Mouse (Mus musculus): ENCODE results near the gene Fpgs.

Fpgs gene

DNA sequence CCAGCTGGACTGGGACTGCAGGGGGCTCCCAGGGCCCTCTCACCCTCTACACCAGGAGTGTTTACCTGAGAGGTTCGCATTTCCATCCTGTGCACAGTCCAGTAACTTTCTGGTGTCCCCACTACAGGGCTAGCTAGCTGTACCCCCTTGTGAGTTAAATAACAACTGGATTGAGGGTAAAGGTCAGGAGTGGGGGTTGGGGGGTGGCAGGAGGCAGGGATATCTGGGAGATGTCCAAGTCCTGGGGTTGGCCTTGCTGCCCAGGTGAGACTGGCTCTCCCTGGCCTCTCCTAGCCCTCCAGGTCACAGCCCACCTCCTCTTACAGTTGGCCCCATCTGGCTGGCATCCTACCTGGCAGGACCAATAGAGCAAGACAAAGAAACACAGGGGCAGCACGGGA is at the start of gene Fpgs:
Fpgs (minus strand) TSS at position 125 of the 401 bp plus-strand sequence.
- no peak for DNase-seq (ENCODE audit: low spot score)

DNA sequence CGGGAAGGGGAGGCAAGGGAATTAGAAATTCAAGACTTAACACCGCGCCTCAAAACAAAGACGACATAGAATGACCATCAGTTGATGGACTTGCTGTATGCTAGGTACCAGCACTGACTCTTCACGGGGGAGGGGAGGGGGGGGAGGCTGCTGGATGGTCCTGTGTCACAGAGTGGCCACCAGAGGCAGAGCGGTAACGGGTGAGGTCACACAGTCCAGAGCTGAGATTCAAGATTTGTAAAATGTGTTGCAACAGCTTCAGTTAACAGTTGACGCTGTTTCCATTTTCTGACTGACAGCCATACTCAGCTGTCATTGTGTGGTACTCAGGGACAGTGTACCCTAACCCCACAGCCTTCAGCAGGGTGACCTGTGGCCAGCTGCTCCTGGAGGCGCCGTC is 48.2 kb upstream of the Fpgs start:
- DNase-seq (ENCODE audit: low spot score): peak; percentile 36

DNA sequence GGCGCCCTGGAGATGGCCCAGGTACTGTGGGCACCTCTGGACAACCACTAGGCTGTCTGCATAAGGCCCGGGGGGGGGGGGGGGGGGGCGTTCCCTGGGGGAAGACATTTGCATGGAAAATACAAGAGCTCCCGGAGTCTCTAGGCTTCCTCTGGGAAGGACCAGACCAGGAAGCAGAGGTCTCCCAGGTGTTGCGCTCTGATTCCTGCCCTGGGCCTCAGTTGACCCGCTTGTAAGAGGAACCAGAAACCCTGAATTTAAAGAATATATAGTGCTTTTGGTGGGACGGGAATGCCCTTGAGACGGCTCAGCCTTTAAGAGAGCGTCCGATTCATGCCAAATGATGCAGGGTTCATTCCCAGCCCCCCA is 47.7 kb upstream of the Fpgs start:
- DNase-seq (ENCODE audit: low spot score): no peak

DNA sequence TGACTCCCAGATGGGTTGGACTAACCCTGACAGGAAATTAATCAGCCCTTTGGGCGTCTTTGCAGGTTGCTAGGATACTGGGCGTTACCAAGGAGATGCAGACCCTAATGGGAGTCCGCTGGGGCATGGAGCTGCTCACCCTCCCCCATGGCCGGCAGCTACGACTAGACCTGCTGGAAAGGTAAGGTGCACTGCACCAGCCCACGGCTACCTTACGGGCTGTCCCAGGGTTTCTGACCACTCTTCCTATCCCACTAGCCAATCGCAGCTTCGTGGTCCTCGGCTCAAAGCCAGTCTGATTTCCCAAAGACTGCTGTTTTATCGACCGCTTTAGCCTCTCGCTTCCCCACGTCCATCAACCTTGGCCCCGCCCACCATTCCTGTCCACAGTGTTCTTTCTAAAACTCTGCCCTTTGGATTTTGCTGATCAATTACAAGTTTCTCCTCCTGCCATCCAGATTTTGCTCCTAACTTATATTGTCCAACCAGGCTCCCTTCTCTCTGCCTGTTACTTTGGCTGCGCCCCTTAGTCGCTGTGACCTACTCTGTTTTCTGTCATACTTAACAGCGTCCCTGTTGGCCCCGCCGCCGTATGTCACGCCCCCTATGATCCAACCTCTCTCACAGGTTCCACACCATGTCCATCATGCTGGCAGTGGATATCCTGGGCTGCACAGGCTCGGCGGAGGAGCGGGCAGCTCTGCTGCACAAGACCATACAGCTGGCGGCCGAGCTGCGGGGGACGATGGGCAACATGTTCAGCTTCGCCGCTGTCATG is 47.1 kb upstream of the Fpgs start:
- DNase-seq (ENCODE audit: low spot score): peak; percentile 70

DNA sequence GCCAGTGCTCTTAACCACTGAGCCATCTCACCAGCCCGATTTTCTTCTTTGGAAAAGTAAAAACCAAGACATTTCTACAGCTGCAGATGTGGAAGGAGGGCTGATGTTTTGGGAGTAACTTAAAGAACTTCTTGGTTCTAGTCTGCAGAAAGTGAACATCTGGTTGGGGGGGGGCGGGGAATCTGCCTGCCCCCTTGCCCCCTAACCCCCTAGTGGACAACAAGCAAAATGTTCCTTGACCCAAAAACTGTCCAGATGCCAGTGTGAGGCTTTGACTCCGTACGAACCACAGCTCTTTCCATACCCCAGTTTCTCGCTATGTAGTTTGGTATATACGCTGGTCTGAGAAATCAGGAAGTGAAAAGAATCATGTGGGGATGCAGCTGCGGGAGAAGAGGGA is 46.3 kb upstream of the Fpgs start:
- DNase-seq (ENCODE audit: low spot score): no peak

GRCm38 (mm10) chr2:32749082-32749481 is 45.1 kb upstream of the Fpgs start:
- DNase-seq (ENCODE audit: low spot score): no peak

DNA sequence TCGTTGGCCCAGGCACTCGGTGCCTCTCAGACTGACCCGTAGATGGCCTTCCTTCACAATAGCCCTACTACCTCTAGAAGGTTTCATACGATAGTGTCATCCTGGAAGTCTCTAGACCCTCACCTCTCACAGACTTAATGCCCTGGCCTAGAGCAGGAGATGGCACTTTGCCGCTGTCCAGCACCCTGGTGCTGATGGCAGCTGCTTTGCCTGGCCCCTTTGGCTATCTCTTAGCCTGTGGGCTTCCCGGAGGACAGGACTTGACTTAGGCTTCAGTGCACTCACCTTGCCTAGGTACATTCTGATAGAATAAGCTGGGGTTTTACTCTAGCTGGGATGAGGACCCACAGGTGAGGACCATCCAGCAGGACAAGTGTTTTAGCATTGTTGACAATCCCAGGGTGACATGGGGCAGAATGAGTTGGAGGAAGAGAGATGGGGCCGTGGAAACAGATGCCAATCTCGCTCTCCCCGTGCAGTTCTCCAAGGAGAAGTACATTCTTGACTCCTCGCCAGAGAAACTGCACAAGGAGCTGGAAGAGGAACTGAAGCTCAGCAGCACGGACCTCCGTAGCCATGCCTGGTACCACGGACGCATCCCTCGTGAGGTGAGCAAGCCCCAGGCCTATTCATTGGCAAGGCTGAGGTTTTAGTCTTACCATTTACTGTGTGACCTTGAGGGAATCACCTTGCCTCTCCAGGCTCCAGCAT is 40.5 kb upstream of the Fpgs start:
- no peak for DNase-seq (ENCODE audit: low spot score)

DNA sequence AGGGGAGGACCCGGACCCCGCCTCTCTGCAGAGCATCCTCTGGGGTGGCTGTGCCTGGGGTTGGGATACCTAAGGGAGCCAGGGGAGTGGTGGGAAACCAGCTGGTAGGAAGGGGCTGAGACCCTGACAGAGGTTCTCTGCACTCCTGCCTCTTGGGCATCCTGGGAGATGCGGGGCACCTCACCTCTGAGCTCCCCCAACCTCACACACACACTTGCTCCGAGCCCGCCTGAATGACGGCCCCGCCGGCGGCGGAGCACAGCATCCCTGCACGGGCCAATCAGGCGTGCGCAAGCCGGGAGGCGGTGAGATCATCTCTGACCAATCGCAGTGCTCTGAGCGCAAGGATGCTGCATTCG is 38.2 kb upstream of the Fpgs start:
- DNase-seq (ENCODE audit: low spot score): peak; percentile 80

GRCm38 (mm10) chr2:32741273-32742172 is 37.6 kb upstream of the Fpgs start:
- DNase-seq (ENCODE audit: low spot score): peak; percentile 70

GRCm38 (mm10) chr2:32740916-32741272 is 36.9 kb upstream of the Fpgs start, which contains the start of gene 6330409D20Rik:
Gene 6330409D20Rik (minus strand): TSS chr2:32741016.
- no peak for DNase-seq (ENCODE audit: low spot score)

DNA sequence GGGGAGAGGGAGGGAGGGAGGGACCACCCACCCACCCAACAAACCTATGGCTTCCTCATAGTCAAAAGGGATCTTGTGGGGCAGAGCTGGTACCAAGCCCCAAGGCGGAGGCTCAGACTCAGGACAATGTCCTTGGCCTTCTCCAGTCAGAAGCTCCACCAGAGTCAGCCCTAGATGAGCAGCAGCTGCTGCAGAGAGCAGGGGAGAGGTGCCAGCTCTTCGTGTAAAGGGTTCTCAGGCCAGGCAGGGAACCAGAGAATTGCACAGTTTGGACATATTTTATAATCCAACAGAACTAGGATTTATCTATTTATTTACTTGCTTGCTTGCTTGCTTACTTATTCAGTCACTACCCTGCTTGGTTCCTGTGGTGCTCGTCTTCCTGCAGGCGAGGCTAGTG is 35.4 kb upstream of the Fpgs start:
- DNase-seq (ENCODE audit: low spot score): no peak

- DNase-seq (ENCODE audit: low spot score): no peak
Measured at GRCm38 (mm10) chr2:32737008-32737407, 33.1 kb upstream of the Fpgs start.

DNA sequence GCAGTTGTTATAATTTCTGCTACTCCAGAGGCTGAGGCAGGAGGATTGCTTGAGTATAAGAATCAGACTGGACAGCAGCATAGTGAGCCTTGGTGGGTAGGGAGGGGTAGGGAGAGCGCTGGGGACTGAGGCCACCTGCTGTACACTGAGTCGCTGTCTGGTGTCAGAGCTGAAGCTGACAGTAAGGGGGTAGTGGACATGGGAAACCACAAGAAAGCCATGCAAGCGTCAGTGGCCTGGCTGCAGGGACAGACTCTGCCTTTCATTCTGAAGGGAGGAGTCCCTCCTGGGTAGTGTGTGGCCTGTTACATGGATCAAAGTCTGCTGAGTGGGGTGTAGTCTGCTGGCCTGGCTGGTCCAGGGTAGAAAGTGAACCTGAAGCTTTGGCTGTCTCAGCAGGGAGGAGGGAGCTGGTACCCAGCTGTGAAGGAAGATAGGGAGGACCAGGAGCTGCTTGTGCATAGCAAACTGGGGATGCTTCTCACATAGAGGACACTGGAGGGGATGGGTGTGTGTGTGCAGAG is 32.4 kb upstream of the Fpgs start:
- no peak for DNase-seq (ENCODE audit: low spot score)

GRCm38 (mm10) chr2:32734933-32735332 is 31.0 kb upstream of the Fpgs start:
- DNase-seq (ENCODE audit: low spot score): no peak

GRCm38 (mm10) chr2:32734480-32734879 is 30.5 kb upstream of the Fpgs start:
- no peak for DNase-seq (ENCODE audit: low spot score)

- no peak for DNase-seq (ENCODE audit: low spot score)
Measured at GRCm38 (mm10) chr2:32732695-32733094, 28.8 kb upstream of the Fpgs start.

- no peak for DNase-seq (ENCODE audit: low spot score)
Measured at GRCm38 (mm10) chr2:32731911-32732310, 28.0 kb upstream of the Fpgs start.

DNA sequence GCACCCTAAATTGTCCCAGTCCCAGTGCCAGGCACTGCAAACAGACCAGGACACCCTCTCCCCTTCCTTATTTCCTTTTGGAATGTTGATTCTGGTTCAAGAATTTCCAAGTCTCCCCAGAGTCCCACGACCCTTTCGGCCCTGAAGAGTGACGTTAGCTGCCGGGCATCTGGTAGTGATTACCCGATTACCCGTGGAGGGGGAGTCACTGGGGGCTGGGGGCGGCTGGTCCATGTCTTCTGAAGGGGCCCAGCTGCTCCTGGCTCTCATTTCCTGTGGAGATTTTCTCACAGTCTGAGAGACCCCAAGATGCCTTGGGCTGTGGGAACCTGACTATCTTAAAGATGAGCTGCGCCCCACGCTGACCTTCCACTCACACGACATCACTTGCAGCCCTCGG is 26.9 kb upstream of the Fpgs start:
- no peak for DNase-seq (ENCODE audit: low spot score)

DNA sequence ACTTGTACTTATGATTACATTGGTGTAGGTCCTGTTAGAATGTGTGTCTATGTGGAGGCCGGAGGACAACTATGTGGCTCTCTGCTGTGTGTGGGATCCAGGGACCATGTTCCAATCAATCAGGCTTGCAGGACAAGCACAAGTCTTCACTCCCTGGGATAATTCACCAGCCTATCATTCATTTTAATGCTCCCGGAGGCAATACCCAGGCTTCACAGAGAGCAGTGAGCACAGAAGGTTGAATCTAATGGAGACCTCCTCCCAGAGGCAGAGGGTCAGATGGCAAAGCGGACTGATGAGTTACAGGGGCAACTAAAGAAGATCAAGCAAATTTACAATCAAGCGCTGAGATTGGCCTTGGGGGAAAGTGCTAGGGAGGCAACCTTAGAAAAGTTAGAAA is 25.6 kb upstream of the Fpgs start:
- no peak for DNase-seq (ENCODE audit: low spot score)

- no peak for DNase-seq (ENCODE audit: low spot score)
Measured at GRCm38 (mm10) chr2:32728463-32728862, 24.5 kb upstream of the Fpgs start.

GRCm38 (mm10) chr2:32727435-32727834 is 23.5 kb upstream of the Fpgs start:
- peak; percentile 93 for DNase-seq (ENCODE audit: low spot score)

Data from MN1 (cell line).